Mouse (Mus musculus): ENCODE results near the gene Mcts1. TPM values are rescaled to one million over a fixed set of nuclear protein-coding genes. Genes with fewer than 3 reads are reported as not detected.

Gene Mcts1
- total RNA-seq (2023): 10 to 100 TPM; 36.0 to 46.8 TPM

DNA sequence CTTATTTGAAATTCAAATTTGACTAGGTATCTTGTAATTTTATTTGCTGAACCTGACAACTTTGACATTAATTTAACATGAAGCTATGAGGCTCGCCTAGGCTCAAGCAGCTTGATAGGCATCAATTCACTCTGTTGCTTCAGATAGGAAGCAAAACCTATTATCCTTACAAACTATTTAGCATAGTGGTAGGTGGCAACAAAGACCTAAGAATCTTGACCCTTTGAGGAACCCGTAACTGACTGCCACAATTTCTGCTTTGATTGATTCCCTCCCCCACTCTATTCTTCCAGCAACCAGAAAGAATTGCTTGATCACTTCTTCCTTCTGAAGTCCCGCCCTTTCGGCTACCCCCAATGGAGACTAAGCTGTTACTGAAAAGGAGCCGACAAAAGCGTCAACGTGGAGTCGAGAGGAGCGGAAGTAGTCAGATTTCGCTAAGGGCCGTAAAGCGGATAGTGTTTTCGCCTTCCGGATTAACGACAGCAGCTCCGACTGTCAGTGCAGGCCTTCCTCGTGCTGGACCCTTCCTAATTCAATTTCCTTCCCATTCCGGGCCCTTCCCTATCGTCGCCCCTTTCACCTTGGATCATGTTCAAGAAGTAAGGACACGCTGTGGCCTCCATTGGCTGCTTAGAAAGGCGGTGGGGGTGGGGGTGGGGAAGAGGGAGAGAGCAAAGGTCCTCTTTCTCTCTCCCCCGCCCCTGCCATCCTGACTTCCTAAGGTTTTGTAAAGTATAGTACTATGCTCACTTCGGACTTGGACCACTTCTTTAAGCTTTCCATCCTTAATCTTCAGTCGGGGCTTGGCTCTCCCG lies at the start of gene Mcts1:
Mcts1 (plus strand) TSS at position 402 of the 818 bp plus-strand sequence.

GRCm38 (mm10) chrX:38576078-38576477 lies 24.3 kb upstream of the Mcts1 start, which contains the start of gene Cul4b:
TSS of gene Cul4b (minus strand) at chrX:38576196.

DNA sequence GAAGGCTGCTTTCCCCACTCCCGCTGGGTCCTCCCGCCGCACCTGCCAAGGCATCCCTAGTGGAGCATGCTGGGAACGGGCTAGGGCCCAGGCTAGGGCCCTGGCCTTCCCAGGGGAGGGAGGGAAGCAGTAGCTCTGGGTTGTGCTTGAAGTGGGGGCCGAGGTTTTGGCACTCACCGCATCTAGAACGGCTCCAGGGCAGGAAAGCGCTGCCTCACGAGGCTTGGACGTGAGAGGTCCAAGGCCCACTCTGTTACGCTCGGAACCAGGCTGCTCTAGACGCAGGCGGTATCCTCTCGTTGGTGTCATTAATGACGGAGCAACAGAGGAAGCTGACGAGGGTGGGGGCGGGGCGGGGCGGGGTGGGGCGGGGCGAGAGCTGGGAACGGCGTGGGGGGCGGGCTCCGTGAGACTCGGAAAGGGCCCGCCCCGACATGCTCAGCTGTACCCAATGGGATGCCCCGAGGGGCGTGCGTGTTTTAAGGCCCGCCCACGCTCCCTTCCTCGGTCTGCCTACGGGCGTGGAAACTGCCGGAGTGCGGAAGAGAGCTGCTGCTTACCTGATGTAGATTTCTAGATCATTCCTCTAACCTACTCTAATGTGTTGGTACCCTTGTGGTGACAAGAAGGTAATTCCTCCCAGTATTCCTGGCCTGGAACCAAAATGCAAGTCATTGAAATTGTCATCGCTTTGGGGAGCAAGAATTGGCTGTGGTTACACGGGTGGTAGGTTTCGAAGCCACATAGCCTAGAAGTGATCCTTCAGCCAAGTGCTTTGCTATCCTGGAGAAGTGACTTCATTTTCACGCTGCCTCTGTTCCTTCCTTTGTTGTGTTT lies 34.6 kb downstream of the Mcts1 start, which contains the start of gene C1galt1c1:
C1galt1c1 (minus strand) TSS at position 287 of the 837 bp plus-strand sequence.

Other genes with a start within 250 kb of the Mcts1 start
- 100 to 1,000 TPM; 217 to 231 TPM for gene Lamp2, start 144.1 kb upstream of the Mcts1 start, total RNA-seq (2023)
- gene Cul4b, start 24.4 kb upstream of the Mcts1 start, total RNA-seq (2023): 10 to 100 TPM; 24.5 to 30.3 TPM
- gene C1galt1c1, start 34.5 kb downstream of the Mcts1 start, total RNA-seq (2023): 10 to 100 TPM; 40.5 to 57.4 TPM
- not detected for gene 6030498E09Rik, start 172.1 kb downstream of the Mcts1 start, total RNA-seq (2023)

Measured in neutrophil, adult 59 days (primary cell).